Mouse (Mus musculus): ENCODE measurements around the gene Susd3. TPM values are rescaled to one million over a fixed set of nuclear protein-coding genes. Genes with fewer than 3 reads are reported as not detected.

Gene Susd3
- polyA plus RNA-seq, 1 experiment from 2014 or later: 0.32 TPM

DNA sequence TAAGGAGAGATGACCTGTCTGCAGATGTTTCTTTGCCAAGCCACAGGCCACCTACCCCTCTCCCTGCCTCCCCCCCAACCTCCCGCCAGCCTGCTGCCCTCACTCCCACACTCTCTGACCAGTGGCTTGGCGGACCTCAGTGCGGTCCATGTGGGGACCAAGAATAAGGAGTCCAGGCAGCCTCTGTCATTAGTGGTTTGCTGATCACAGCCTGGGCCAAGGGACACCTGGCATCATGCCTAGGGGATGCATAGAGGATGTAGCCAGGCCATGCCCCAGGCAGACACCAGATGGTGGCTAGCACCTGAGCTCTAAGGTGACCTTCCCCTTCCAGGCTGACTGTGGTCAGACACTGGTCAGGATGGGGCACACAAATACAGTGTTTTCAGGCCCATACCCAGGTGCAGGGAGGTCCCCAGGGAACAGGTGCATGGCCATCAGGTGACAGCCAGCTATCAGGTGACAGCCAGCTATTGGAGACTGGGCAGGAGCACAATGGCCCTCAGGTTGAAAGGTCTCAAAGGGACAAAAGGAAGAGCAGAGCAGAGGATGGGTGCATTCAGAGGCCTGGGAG is 67.0 kb downstream of the Susd3 start:
- DNase-seq: no peak
- Histone ChIP-seq H3K4me3 (replicated peaks; ENCODE audit: low read depth, low read length) (no peak overlapping the region), H3K27me3 (ENCODE audit: control insufficient read depth, insufficient read depth, low read length) (no peaks in the 10 kb centered on the region), H3K4me2 (ENCODE audit: low read length) (no peak overlapping the region), H3K36me3 (ENCODE audit: control insufficient read depth, insufficient read depth, low read length) (no peaks in the 10 kb centered on the region), H3K9me3 (ENCODE audit: control insufficient read depth, low read length) (no peaks in the 10 kb centered on the region), H3K4me1 (ENCODE audit: control insufficient read depth, insufficient read depth, low read length) (0 out of 2 replicates have a peak, but pooled peaks cover 5% of the 10 kb centered on the region), H3K27ac (replicated peaks; ENCODE audit: low read depth, low read length) (no peak overlapping the region), H3K9ac (replicated peaks; ENCODE audit: low read length) (no peak overlapping the region)
- ATAC-seq (ENCODE audit: low FRiP score, low TSS enrichment): no peak
- WGBS: 82% methylated on average over 3 of the region's 3 CpGs

DNA sequence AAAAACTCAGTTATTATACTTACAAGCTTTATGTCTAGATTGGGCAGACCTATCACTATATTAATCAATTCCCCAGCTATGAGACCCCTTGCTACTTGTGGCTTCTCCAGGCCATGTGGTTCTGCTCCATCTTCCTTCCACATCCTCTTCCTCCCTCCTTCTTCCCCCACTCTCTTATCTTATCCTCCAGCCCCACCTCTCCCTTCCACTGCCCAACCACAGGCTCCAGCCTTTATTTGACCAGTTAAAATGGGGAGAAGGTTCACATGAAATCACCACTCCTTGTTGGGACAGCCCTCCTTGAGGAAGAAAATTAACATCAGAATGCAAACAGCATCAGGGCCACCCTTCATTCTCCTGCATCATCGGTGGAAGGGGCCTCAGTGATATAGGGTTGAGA is 67.8 kb downstream of the Susd3 start:
- no peak overlapping the region for H3K4me2 ChIP-seq (ENCODE audit: low read length)
- 47% methylated on average over 1 of the region's 1 CpGs for WGBS
- no peaks in the 10 kb centered on the region for H3K9me3 ChIP-seq (ENCODE audit: control insufficient read depth, low read length)
- DNase-seq: no peak
- H3K4me3 ChIP-seq (replicated peaks; ENCODE audit: low read depth, low read length): no peak overlapping the region
- H3K4me1 ChIP-seq (ENCODE audit: control insufficient read depth, insufficient read depth, low read length): 0 out of 2 replicates have a peak, but pooled peaks cover 5% of the 10 kb centered on the region
- H3K36me3 ChIP-seq (ENCODE audit: control insufficient read depth, insufficient read depth, low read length): no peaks in the 10 kb centered on the region
- H3K9ac ChIP-seq (replicated peaks; ENCODE audit: low read length): no peak overlapping the region
- H3K27ac ChIP-seq (replicated peaks; ENCODE audit: low read depth, low read length): no peak overlapping the region
- H3K27me3 ChIP-seq (ENCODE audit: control insufficient read depth, insufficient read depth, low read length): no peaks in the 10 kb centered on the region
- no peak for ATAC-seq (ENCODE audit: low FRiP score, low TSS enrichment)

Other genes starting within 250 kb of the Susd3 start
- gene Wnk2, start 100.7 kb downstream of the Susd3 start, polyA plus RNA-seq (2014; fragmentation: Nextera tagmentation; extraction: Ambion mirVana): 27.1 and 29.0 TPM in 2 replicates
- 15.3 and 22.0 TPM in 2 replicates for gene Ninj1, start 61.2 kb downstream of the Susd3 start, polyA plus RNA-seq (2014; fragmentation: Nextera tagmentation; extraction: Ambion mirVana)
- 20.6 and 24.6 TPM in 2 replicates for gene Card19, start 32.7 kb downstream of the Susd3 start, polyA plus RNA-seq (2014; fragmentation: Nextera tagmentation; extraction: Ambion mirVana)
- gene Fgd3, start 71.6 kb upstream of the Susd3 start, polyA plus RNA-seq (2014; fragmentation: Nextera tagmentation; extraction: Ambion mirVana): 1.8 and 2.0 TPM in 2 replicates
- 25.3 and 30.1 TPM in 2 replicates for gene Bicd2, start 92.9 kb upstream of the Susd3 start, polyA plus RNA-seq (2014; fragmentation: Nextera tagmentation; extraction: Ambion mirVana)
- gene Ippk, start 172.5 kb upstream of the Susd3 start, polyA plus RNA-seq (2014; fragmentation: Nextera tagmentation; extraction: Ambion mirVana): 11.3 and 15.7 TPM in 2 replicates
- 0.53 and 0.78 TPM in 2 replicates for gene Tes3-ps, start 244.6 kb upstream of the Susd3 start, polyA plus RNA-seq (2014; fragmentation: Nextera tagmentation; extraction: Ambion mirVana)

Data from midbrain, embryonic 14.5 days (tissue).